Mouse (Mus musculus): ENCODE data around the gene Cacna2d2.

GRCm38 (mm10) chr9:107572327-107572662, 172.9 kb downstream of the Cacna2d2 start:
- TF ChIP-seq GATA1 (IDR thresholded peaks at IDR 0.05; ENCODE audit: borderline replicate concordance, low read length), result no peak
- no peak for TF ChIP-seq FLI1 (IDR thresholded peaks at IDR 0.05; ENCODE audit: low read length)

Measured in megakaryocyte, embryonic 14.5 days (primary cell).